Mouse (Mus musculus) bone marrow, adult 2 months (tissue): ENCODE data around the gene Inha.

Experiments used
- CTCF ChIP-seq: fragments of 200-500 bp; IDR thresholded peaks from 2 replicates; pipeline ENCODE4 v1.5.1; 2011; ENCODE audit warnings: low read length, control low read depth; ENCODE audit not compliant: control insufficient read depth, insufficient read depth
- POLR2A ChIP-seq: fragments of 200-500 bp; IDR thresholded peaks from 2 replicates; pipeline ENCODE4 v1.6.1; 2011; ENCODE audit warnings: low read depth, mild to moderate bottlenecking, control low read depth, low read length, borderline replicate concordance; ENCODE audit not compliant: control insufficient read depth

DNA sequence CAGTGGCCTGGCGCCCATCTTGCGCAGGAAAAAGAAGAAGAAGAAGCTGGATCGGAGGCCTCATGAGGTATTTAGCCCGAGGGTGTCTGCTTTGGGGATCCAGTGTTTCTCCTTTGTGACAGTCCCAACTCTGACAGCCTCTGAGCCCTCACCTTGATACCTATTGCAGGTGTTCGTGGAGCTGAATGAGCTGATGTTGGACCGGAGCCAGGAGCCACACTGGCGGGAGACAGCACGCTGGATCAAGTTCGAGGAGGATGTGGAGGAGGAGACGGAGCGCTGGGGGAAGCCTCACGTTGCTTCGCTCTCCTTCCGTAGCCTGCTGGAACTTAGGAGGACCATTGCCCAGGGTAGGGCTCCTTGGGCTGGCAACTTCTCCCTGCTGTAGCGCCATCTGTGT is 43.7 kb downstream of the Inha start:
- TF ChIP-seq CTCF (no peak), POLR2A (no peak)
